Mouse (Mus musculus) hindbrain, embryonic 13.5 days (tissue): ENCODE data around the gene Tceanc. TPM values are rescaled to one million over a fixed set of nuclear protein-coding genes. Genes with fewer than 3 reads are reported as not detected.
A peak's percentile ranks its signal among the peaks of the same experiment; 100 is the strongest.
"Not testable (repeated sequence)": the region's sequence is repeated elsewhere in the genome, so short reads cannot be mapped to it uniquely, and the experiment has no call there.

Experiments used
- ATAC-seq: fragments of 200-750 bp; cut with Nextera tagmentation; 2 replicates; pipeline ENCODE4 v1.8.0; 2017; ENCODE audit warnings: moderate TSS enrichment; ENCODE audit not compliant: low FRiP score
- H3K27ac ChIP-seq: fragments of 300-500 bp; sonication (generic); 2 replicates; pipeline ENCODE4 v1.5.1; 2015; ENCODE audit warnings: inconsistent platforms, mild to moderate bottlenecking, moderate library complexity
- H3K27me3 ChIP-seq: fragments of 300-500 bp; sonication (generic); 2 replicates; pipeline ENCODE4 v1.6.1; 2015; ENCODE audit warnings: mild to moderate bottlenecking, inconsistent platforms
- H3K36me3 ChIP-seq: fragments of 300-500 bp; sonication (generic); 2 replicates; pipeline ENCODE4 v1.6.1; 2015; ENCODE audit warnings: mild to moderate bottlenecking, inconsistent platforms
- H3K4me1 ChIP-seq: fragments of 300-500 bp; sonication (generic); replicated peaks from 2 replicates; pipeline ENCODE4 v1.6.1; 2015; ENCODE audit warnings: inconsistent platforms
- H3K4me2 ChIP-seq: fragments of 300-500 bp; sonication (generic); 2 replicates; pipeline ENCODE4 v1.6.1; 2015; ENCODE audit warnings: inconsistent platforms, mild to moderate bottlenecking, moderate library complexity
- H3K4me3 ChIP-seq: fragments of 300-500 bp; sonication (generic); 2 replicates; pipeline ENCODE4 v1.5.1; 2015; ENCODE audit warnings: mild to moderate bottlenecking, inconsistent platforms
- H3K9ac ChIP-seq: fragments of 300-500 bp; sonication (generic); 2 replicates; pipeline ENCODE4 v1.6.1; 2015; ENCODE audit warnings: mild to moderate bottlenecking, inconsistent platforms
- H3K9me3 ChIP-seq: fragments of 300-500 bp; sonication (generic); 2 replicates; pipeline ENCODE4 v1.6.1; 2016; ENCODE audit warnings: inconsistent platforms
- WGBS: fragments of 180-500 bp; shearing (Covaris S2); methylation state at CpG from one replicate; pipeline ENCODE4 v1.1.7; 2015; 5-methylcytosine and 5-hydroxymethylcytosine counted together
- polyA plus RNA-seq: library from polyadenylated mRNA; unstranded; fragments of >200 nt; fragmentation: Nextera tagmentation; extraction: Ambion mirVana; gene quantifications from 2 replicates; pipeline ENCODE4 v1.2.1, GENCODE M21; 2015

Gene Tceanc
- polyA plus RNA-seq, 1 experiment from 2014 or later: 8.3 TPM

DNA sequence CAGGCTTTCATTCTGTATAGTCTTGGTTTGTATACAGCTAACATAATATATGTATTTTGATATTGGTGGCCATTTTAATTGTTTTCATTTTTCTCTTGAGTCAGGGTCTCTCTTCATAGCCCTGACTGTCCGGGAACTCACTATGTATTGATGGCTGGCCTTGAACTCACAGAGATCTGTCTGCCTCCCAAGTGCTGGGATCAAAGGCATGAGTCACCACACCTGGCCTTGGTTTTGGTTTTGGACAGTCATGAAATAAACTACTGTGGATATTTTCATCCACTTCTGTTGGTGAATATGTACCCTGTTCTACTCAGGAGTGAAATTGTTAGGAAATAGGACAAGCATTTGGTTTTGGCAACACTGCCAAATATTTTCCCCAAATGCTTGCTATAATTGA lies 1.7 kb downstream of the Tceanc start:
- Histone ChIP-seq H3K4me3 (no peak overlapping the region), H3K4me2 (no peak overlapping the region), H3K27me3 (peaks cover 20% of the 10 kb centered on the region; the same call in 1 of the 2 replicates), H3K9ac (no peak overlapping the region), H3K9me3 (no peaks in the 10 kb centered on the region), H3K36me3 (no peaks in the 10 kb centered on the region), H3K4me1 (no peaks in the 10 kb centered on the region), H3K27ac (no peak overlapping the region)
- no peak for ATAC-seq
- WGBS: 86% methylated on average over 1 of the region's 1 CpGs

DNA sequence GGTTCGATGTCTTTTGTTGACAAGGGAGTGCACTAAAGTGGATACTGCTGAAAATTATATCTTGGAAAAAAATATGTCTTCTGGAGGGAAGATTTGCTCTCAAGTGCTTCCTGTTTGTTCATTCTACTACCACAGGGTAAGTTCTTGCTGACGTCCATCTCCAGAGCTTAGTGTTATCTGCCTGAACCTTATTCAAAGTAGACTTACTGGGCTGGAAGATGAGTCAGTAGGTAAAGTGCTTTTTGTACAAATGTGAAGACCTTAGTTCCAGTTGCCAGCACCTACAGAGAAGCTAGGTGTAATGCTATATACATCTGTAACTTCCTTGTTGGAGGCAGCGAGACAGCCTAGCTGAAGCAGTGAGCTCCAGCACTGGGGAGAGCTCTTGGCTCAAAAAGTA lies 2.4 kb downstream of the Tceanc start:
- Histone ChIP-seq H3K36me3 (no peaks in the 10 kb centered on the region), H3K9ac (no peak overlapping the region), H3K27ac (no peak overlapping the region), H3K4me1 (no peaks in the 10 kb centered on the region), H3K9me3 (no peaks in the 10 kb centered on the region), H3K27me3 (peaks cover 20% of the 10 kb centered on the region; the same call in 1 of the 2 replicates), H3K4me3 (no peak overlapping the region), H3K4me2 (no peak overlapping the region)
- WGBS: 93% methylated on average over 3 of the region's 3 CpGs
- ATAC-seq: no peak

- H3K36me3 ChIP-seq, H3K4me3 ChIP-seq, H3K4me1 ChIP-seq, H3K9me3 ChIP-seq, H3K27ac ChIP-seq, ATAC-seq, H3K9ac ChIP-seq: not testable (repeated sequence)
- 34% methylated on average over 12 of the region's 12 CpGs for WGBS
- H3K4me2 ChIP-seq: peak overlapping the region; percentile 26; the same call in 1 of the 2 replicates
- peaks cover 11% of the 10 kb centered on the region; the same call in 1 of the 2 replicates for H3K27me3 ChIP-seq
Observed at GRCm38 (mm10) chrX:166514035-166514434, 4.3 kb downstream of the Tceanc start.

GRCm38 (mm10) chrX:166512071-166512470 lies 6.3 kb downstream of the Tceanc start:
- 95% methylated on average over 4 of the region's 4 CpGs for WGBS
- Histone ChIP-seq H3K27me3 (peaks cover 6% of the 10 kb centered on the region; the same call in 1 of the 2 replicates), H3K4me1 (0 out of 2 replicates have a peak, but pooled peaks cover 4% of the 10 kb centered on the region)

GRCm38 (mm10) chrX:166511107-166511506 lies 7.3 kb downstream of the Tceanc start:
- no peaks in the 10 kb centered on the region for H3K36me3 ChIP-seq
- H3K4me2 ChIP-seq: no peak overlapping the region
- H3K4me3 ChIP-seq: no peak overlapping the region
- no peak overlapping the region for H3K27ac ChIP-seq
- no peaks in the 10 kb centered on the region for H3K9me3 ChIP-seq
- ATAC-seq: no peak
- no peak overlapping the region for H3K9ac ChIP-seq
- H3K4me1 ChIP-seq: 0 out of 2 replicates have a peak, but pooled peaks cover 4% of the 10 kb centered on the region
- peaks cover 6% of the 10 kb centered on the region; the same call in 1 of the 2 replicates for H3K27me3 ChIP-seq

More at GRCm38 (mm10) chrX:166512071-166512470, 6.3 kb downstream of the Tceanc start:
- no peaks in the 10 kb centered on the region for H3K9me3 ChIP-seq
- H3K9ac ChIP-seq: no peak overlapping the region
- H3K4me3 ChIP-seq: no peak overlapping the region
- H3K36me3 ChIP-seq: no peaks in the 10 kb centered on the region
- no peak overlapping the region for H3K27ac ChIP-seq
- no peak overlapping the region for H3K4me2 ChIP-seq
- no peak for ATAC-seq

DNA sequence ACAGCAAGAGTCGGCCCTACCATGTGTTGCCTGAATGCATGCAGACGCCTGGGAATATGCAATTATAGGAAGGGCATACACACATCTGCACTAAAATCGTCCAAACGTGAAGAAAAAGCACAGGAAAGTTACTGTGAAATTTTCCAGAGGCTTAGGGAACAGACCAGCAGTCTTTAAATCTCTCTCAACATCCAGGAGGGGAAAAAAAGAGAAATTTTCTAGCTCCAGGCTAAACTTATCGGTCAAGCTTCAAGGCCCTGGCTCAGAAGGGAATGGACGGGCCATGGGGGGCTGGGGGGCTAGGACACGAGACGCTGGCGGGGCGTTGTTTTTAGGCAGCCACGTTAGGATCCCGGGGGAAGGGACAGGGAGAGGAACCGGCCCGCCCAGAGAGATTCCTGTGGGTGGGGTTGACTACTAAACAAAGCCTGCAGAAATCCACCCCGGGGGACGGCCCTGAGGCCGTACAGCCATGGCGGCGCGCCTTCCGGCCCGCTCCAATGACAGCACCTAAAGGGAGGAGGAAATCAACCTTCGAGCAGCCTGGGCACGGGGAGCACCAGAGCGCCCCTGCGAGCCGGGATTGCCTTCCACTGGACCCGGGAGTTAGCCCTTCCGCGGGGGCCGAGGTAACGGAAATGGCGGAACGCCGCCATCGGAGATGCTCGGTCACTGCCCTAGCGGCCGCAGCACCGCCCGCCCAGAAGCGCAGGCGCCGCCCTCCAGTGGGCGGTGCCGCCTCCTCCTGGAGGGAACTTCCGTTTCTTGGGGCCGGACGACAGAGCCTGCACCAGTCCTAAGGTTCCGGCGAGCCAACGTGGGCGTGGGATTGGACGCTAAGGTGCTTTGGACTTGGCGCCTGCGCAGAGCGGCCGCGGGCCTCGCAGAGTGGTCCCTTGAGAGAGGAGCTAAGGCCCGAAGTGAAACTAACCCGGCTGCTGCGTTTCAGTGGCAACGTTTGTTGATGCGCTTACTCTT lies 8.3 kb downstream of the Tceanc start:
- Histone ChIP-seq H3K9ac (peak overlapping the region; percentile 77), H3K27me3 (no peaks in the 10 kb centered on the region), H3K9me3 (no peaks in the 10 kb centered on the region), H3K36me3 (0 out of 2 replicates have a peak, but pooled peaks cover 3% of the 10 kb centered on the region), H3K4me1 (0 out of 2 replicates have a peak, but pooled peaks cover 4% of the 10 kb centered on the region), H3K27ac (peak overlapping the region; percentile 99), H3K4me2 (peak overlapping the region; percentile 48), H3K4me3 (peak overlapping the region; percentile 49)
- WGBS: 23% methylated on average over 64 of the region's 65 CpGs
- peak; percentile 99 for ATAC-seq

DNA sequence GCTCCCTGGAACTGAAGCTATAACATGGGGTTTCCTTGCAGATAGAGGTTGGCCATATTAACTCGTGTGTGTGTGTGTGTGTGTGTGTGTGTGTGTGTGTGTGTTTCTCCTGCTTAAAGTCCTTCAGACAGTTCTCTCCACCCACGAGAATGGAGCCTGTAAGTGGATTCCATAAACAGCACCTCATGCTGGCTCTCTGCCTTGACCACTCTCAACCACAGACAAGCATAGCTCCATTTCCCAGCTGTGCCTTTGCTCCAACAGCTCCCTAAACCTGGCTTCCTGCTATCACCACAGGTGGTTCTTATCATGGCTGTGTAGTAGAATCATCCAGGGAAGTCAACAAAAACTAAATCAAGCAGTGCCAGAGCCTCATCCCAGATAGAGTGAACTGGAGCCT lies 13.9 kb downstream of the Tceanc start:
- Histone ChIP-seq H3K4me2 (no peak overlapping the region), H3K36me3 (0 out of 2 replicates have a peak, but pooled peaks cover 10% of the 10 kb centered on the region), H3K4me3 (no peak overlapping the region), H3K4me1 (0 out of 2 replicates have a peak, but pooled peaks cover 4% of the 10 kb centered on the region), H3K27ac (no peak overlapping the region), H3K9me3 (no peaks in the 10 kb centered on the region), H3K27me3 (no peaks in the 10 kb centered on the region; the same call in 1 of the 2 replicates), H3K9ac (no peak overlapping the region)
- ATAC-seq: no peak
- 80% methylated on average over 2 of the region's 2 CpGs for WGBS

DNA sequence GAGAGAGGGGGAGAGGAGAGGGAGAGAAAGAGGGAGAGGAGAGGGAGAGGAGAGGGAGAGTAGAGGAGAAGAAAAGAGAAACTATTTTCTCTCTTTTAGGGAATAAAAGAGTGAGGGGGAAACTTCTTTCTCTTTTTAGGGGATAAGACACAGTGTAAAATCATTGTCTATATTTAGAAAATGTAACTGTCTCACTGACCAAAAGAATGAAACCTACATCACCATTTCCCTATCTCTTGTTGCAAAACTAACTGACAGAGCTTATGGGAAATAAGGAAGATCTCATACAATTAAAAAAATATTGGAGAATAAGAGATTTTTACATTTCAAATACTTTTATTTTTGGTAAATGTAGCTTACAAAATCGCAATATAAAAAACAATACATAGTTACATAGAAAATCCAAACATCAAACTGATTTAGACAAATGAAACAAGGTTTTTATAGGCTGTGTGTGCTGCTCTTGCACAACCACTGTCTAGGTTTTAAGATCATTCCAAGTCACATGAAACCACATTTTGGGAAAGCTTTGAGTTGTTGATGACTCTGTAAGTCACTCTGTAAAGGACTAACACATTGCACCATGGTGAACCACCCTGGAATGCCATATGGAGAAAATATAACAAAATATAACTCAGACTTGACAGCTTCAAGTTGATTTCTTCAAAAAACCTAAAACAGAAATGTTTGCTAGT lies 18.7 kb downstream of the Tceanc start:
- no peak overlapping the region for H3K4me3 ChIP-seq

DNA sequence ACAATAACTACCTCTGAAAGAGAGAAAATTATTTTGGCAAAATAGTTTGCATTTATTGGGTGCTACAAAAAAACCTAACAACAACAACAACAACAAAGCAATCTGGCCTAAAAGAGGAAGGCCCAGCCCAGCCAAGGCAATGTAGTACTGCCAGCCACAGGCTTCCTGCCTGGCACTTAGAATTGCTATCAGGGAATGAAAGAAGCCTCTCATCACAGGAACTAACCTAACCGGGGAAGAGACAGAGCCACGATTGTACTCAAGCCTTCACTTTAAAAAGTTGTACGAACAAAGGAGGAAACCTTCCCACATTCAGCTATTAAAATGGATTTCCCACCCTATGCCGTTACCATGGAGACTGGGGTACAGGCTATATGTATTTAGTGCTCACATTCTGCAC lies 20.6 kb downstream of the Tceanc start:
- 61% methylated on average over 4 of the region's 4 CpGs for whole genome bisulfite sequencing
- H3K4me2 ChIP-seq: no peak overlapping the region

More for the DNA sequence above, 18.7 kb downstream of the Tceanc start:
- WGBS: 92% methylated on average over 1 of the region's 1 CpGs
- H3K4me2 ChIP-seq: no peak overlapping the region
- H3K9me3 ChIP-seq: no peaks in the 10 kb centered on the region
- H3K27ac ChIP-seq: no peak overlapping the region
- ATAC-seq: no peak
- no peaks in the 10 kb centered on the region for H3K4me1 ChIP-seq
- H3K27me3 ChIP-seq: no peaks in the 10 kb centered on the region; the same call in 1 of the 2 replicates
- 0 out of 2 replicates have a peak, but pooled peaks cover 7% of the 10 kb centered on the region for H3K36me3 ChIP-seq
- H3K9ac ChIP-seq: no peak overlapping the region

DNA sequence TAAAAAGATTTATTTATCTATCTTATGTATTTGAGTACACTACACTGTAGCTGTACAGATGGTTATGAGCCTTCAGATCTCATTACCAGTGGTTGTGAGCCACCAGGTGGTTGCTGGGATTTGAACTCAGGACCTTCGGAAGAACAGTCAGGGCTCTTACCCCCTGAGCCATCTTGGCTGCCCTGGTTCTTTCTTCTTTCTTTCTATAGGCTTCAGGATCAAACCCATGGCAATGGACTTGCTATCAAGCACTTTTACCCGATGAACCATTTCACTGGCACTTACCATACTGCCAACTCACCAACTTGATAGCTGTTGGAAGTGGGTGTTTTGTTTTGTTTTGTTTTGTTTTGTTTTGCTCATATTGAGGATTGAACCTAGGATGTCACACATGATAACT lies 23.3 kb downstream of the Tceanc start:
- Histone ChIP-seq H3K9ac (no peak overlapping the region), H3K27me3 (no peaks in the 10 kb centered on the region), H3K4me3 (no peak overlapping the region), H3K36me3 (no peaks in the 10 kb centered on the region), H3K27ac (no peak overlapping the region), H3K9me3 (no peaks in the 10 kb centered on the region), H3K4me2 (no peak overlapping the region), H3K4me1 (no peaks in the 10 kb centered on the region)
- WGBS: 98% methylated on average over 2 of the region's 2 CpGs
- ATAC-seq: no peak

More for the DNA sequence above, 20.6 kb downstream of the Tceanc start:
- Histone ChIP-seq H3K4me1 (no peaks in the 10 kb centered on the region), H3K9ac (no peak overlapping the region), H3K27ac (no peak overlapping the region), H3K27me3 (no peaks in the 10 kb centered on the region; the same call in 1 of the 2 replicates), H3K36me3 (0 out of 2 replicates have a peak, but pooled peaks cover 3% of the 10 kb centered on the region), H3K9me3 (no peaks in the 10 kb centered on the region), H3K4me3 (no peak overlapping the region)
- no peak for ATAC-seq

- H3K9ac ChIP-seq: peak within 1 kb of the TSS; percentile 74
- H3K4me2 ChIP-seq: peak within 1 kb of the TSS; percentile 62
- peak; percentile 99 for ATAC-seq
- H3K4me3 ChIP-seq: peak within 1 kb of the TSS; percentile 58
- H3K9me3 ChIP-seq: no peaks in the 10 kb centered on the region
- H3K36me3 ChIP-seq: no peaks in the 10 kb centered on the region
- 15% methylated on average over 33 of the region's 41 CpGs for WGBS
- H3K27ac ChIP-seq: peak within 1 kb of the TSS; percentile 85
- H3K4me1 ChIP-seq: peaks cover 16% of the 10 kb centered on the region
- H3K27me3 ChIP-seq: no peaks in the 10 kb centered on the region
Observed at GRCm38 (mm10) chrX:166479365-166479983, 38.9 kb downstream of the Tceanc start, which contains the start of gene Rab9. TSS of gene Rab9 (minus strand) at chrX:166479867.
